Mouse (Mus musculus) hindbrain, embryonic 11.5 days (tissue): Measurements from ENCODE around the gene Zfp867. TPM values are rescaled to one million over a fixed set of nuclear protein-coding genes. Genes with fewer than 3 reads are reported as not detected.

Experiments
- ATAC-seq: fragments of 200-750 bp; cut with Nextera tagmentation; 2 replicates; pipeline ENCODE4 v1.8.0; 2017; ENCODE audit warnings: mild to moderate bottlenecking, moderate TSS enrichment, moderate library complexity; ENCODE audit not compliant: low FRiP score
- DNase-seq: peaks from one replicate; pipeline ENCODE4 v3.0.0-alpha.2; 2015; ENCODE audit warnings: low spot score
- H3K27ac ChIP-seq: fragments of 300-500 bp; sonication (generic); 2 replicates; pipeline ENCODE4 v1.5.1; 2014; ENCODE audit warnings: mild to moderate bottlenecking, low read depth, low read length
- H3K27me3 ChIP-seq: fragments of 300-500 bp; sonication (generic); 2 replicates; pipeline ENCODE4 v1.6.1; 2014; ENCODE audit warnings: mild to moderate bottlenecking, low read length, moderate library complexity, mixed read lengths; ENCODE audit not compliant: control insufficient read depth, insufficient read depth
- H3K36me3 ChIP-seq: fragments of 300-500 bp; sonication (generic); 2 replicates; pipeline ENCODE4 v1.6.1; 2014; ENCODE audit warnings: mild to moderate bottlenecking, low read length, moderate library complexity, mixed read lengths; ENCODE audit not compliant: control insufficient read depth, insufficient read depth
- H3K4me1 ChIP-seq: fragments of 300-500 bp; sonication (generic); replicated peaks from 2 replicates; pipeline ENCODE4 v1.6.1; 2014; ENCODE audit warnings: low read length, mixed read lengths; ENCODE audit not compliant: control insufficient read depth, insufficient read depth
- H3K4me2 ChIP-seq: fragments of 300-500 bp; sonication (generic); replicated peaks from 2 replicates; pipeline ENCODE4 v1.6.1; 2014; ENCODE audit warnings: mild to moderate bottlenecking, low read depth, low read length
- H3K4me3 ChIP-seq: fragments of 300-500 bp; sonication (generic); 2 replicates; pipeline ENCODE4 v1.5.1; 2014; ENCODE audit warnings: low read depth, low read length
- H3K9ac ChIP-seq: fragments of 300-500 bp; sonication (generic); 2 replicates; pipeline ENCODE4 v1.6.1; 2014; ENCODE audit warnings: low read depth, low read length
- H3K9me3 ChIP-seq: fragments of 300-500 bp; sonication (generic); 2 replicates; pipeline ENCODE4 v1.6.1; 2016; ENCODE audit warnings: low read length; ENCODE audit not compliant: control insufficient read depth
- WGBS: fragments of 180-500 bp; shearing (Covaris S2); extraction: QIAGEN DNeasy Blood & Tissue Kit; methylation state at CpG from one replicate; pipeline ENCODE4 v1.1.7; 2014; 5-methylcytosine and 5-hydroxymethylcytosine counted together
- polyA plus RNA-seq: library from polyadenylated mRNA; unstranded; fragments of >200 nt; fragmentation: Nextera tagmentation; extraction: Ambion mirVana; gene quantifications from 2 replicates; pipeline ENCODE4 v1.2.1, GENCODE M21; 2014

The Zfp867 gene
- polyA plus RNA-seq, 1 experiment from 2014 or later, result 12.0 TPM

DNA sequence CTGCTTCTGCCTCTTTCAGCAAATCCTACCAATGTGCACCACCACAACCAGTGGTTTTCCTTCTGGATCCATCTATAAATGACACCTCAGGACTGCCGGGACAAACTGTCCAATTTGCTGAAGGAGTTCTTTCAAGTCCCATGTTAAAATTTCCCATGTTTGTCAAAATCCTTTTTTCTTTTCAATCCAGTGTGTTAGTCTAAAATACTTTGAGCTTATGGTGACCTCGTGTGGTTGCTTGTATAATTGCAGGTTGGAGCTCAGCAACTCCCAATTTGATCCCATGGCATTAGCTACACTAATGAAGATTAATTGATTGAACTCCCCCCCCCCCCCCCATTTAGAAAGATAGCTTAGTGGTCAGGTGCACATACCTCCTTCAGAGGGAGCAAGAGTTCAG, 10.9 kb upstream of the Zfp867 start:
- H3K27me3 ChIP-seq, result no peaks in the 10 kb centered on the region
- peak; percentile 80 for DNase-seq
- no peak overlapping the region for H3K4me3 ChIP-seq
- no peaks in the 10 kb centered on the region for H3K4me1 ChIP-seq
- H3K4me2 ChIP-seq, result no peak overlapping the region
- no peaks in the 10 kb centered on the region for H3K9me3 ChIP-seq
- 12% methylated on average over 2 of the region's 2 CpGs for whole genome bisulfite sequencing
- peaks cover 2% of the 10 kb centered on the region; the same call in 1 of the 2 replicates for H3K36me3 ChIP-seq
- no peak for ATAC-seq
- H3K9ac ChIP-seq, result no peak overlapping the region
- H3K27ac ChIP-seq, result no peak overlapping the region

DNA sequence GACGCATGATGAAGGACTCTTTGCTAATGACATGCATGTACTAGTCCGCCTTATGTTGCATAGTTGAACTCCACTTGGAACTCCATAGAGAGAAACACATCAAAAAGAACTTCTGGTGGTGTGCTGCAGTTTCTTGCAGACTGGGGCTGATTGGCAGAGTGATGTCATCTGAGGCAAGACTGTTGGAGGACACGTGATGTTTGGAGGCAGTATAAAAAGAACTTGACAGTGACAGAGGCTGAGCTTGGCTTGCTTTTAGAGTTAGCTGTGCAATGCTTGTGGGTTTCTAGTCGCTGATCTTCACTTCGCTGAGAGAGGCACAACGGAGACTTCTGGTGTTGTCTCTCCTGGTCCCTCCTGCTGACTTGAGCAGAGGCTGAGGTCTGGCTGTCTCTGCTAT, 5.0 kb upstream of the Zfp867 start:
- Histone ChIP-seq H3K27ac (no peak overlapping the region), H3K9ac (no peak overlapping the region), H3K9me3 (no peaks in the 10 kb centered on the region), H3K36me3 (no peaks in the 10 kb centered on the region), H3K27me3 (no peaks in the 10 kb centered on the region), H3K4me3 (no peak overlapping the region), H3K4me1 (no peaks in the 10 kb centered on the region), H3K4me2 (no peak overlapping the region)
- whole genome bisulfite sequencing, result 72% methylated on average over 6 of the region's 6 CpGs
- DNase-seq (no peak), ATAC-seq (no peak)

DNA sequence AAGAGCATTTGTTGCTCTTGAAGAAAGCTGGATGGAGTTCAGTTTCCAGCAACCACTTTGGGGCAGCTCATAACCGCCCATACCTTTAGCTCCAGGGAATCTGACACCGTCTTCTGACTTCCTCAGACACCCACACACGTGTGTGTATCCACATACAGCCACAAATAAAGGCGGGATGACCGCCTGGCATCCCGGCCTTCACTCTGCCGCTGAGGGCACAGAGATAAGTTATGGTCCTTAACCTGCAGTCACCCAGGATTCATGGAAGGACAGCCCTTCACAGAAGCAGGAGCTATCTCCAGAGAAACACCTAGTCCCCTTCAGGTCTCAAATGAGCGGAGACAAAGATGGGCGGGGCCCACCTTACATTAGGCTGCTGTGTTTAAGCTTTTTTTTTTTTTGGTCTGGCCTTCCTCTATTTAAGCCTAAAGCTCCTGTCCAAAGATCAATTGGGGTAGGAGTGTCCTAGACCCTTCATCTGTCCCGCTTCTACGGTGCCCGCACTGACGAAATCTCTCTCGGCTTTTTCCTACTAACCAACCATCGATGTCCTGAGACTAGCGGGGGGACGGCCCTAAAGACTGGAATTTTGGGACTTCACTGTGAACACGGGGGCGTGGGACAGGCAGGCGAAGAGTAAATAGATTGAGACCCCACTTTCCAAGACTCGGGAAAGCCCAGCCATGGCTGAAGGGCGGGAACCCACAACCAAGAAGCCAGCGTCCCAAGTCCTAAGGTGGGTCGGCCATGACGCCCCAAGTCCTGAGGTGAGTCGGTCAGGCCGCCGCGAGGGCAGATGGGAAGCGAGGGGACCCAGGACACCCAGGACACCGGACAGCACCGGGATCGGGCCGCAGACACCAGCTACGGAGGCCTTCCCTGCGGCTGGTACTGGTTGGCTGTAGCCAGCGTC, 605 bp downstream of the Zfp867 start:
- peak; percentile 11 for DNase-seq

DNA sequence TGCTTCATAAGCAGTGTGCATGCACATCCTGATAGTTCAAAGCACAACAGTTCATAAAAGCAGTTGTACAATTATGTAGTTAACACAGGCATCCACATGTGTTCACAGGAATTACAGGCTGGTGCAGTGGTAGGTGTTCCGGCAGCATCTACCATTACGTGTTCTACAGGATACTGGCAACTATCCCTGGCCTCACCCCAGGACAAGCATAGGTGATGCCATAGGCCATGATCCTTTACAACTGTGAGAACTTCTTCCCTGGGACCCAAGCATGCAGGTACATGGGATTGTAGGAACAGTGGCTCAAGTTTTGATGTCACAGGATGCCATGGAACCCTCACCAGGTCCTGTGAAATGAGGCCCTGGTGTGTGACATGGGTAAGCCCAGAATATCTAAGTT, 11.8 kb downstream of the Zfp867 start:
- H3K9ac ChIP-seq, result no peak overlapping the region
- DNase-seq, result no peak
- peaks cover 9% of the 10 kb centered on the region; the same call in 1 of the 2 replicates for H3K9me3 ChIP-seq
- H3K27ac ChIP-seq, result no peak overlapping the region
- 97% methylated on average over 2 of the region's 2 CpGs for WGBS
- H3K4me1 ChIP-seq, result no peaks in the 10 kb centered on the region
- H3K4me2 ChIP-seq, result no peak overlapping the region
- H3K27me3 ChIP-seq, result no peaks in the 10 kb centered on the region
- H3K36me3 ChIP-seq, result peaks cover 24% of the 10 kb centered on the region
- no peak for ATAC-seq
- H3K4me3 ChIP-seq, result no peak overlapping the region

More for the DNA sequence above, 605 bp downstream of the Zfp867 start:
- H3K27me3 ChIP-seq, result no peaks in the 10 kb centered on the region
- peak overlapping the region; percentile 47 for H3K27ac ChIP-seq
- 9% methylated on average over 37 of the region's 37 CpGs for WGBS
- peak; percentile 76 for ATAC-seq
- peak overlapping the region; percentile 90 for H3K9ac ChIP-seq
- peaks cover 3% of the 10 kb centered on the region for H3K4me1 ChIP-seq
- peak overlapping the region; percentile 84 for H3K4me3 ChIP-seq
- H3K9me3 ChIP-seq, result no peaks in the 10 kb centered on the region
- H3K4me2 ChIP-seq, result peak overlapping the region; percentile 86
- no peaks in the 10 kb centered on the region for H3K36me3 ChIP-seq

DNA sequence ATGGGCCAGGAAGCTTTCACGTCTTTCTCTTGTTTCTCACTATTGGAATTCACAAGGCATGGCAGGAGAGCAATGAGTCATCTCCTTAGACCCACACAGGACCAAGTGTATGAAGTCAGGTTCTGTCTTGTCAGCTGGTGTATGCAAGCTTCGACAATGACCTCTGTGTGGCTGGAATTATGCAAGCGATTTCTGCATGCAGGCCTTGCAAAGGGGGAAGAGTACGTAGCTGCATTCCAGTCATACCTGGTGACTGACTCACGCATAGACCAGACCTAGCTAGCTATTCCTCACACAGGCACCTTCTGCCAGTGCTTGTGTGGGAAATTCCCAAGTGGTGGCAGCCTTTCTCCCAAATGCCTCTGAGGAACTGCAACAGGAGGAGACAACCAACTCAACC, 13.3 kb downstream of the Zfp867 start:
- 60% methylated on average over 5 of the region's 5 CpGs for WGBS
- Histone ChIP-seq H3K9me3 (peaks cover 8% of the 10 kb centered on the region; the same call in 1 of the 2 replicates), H3K27ac (no peak overlapping the region), H3K4me2 (no peak overlapping the region), H3K27me3 (no peaks in the 10 kb centered on the region), H3K9ac (no peak overlapping the region), H3K36me3 (peaks cover 23% of the 10 kb centered on the region), H3K4me1 (no peaks in the 10 kb centered on the region), H3K4me3 (no peak overlapping the region)
- DNase-seq (no peak), ATAC-seq (no peak)

DNA sequence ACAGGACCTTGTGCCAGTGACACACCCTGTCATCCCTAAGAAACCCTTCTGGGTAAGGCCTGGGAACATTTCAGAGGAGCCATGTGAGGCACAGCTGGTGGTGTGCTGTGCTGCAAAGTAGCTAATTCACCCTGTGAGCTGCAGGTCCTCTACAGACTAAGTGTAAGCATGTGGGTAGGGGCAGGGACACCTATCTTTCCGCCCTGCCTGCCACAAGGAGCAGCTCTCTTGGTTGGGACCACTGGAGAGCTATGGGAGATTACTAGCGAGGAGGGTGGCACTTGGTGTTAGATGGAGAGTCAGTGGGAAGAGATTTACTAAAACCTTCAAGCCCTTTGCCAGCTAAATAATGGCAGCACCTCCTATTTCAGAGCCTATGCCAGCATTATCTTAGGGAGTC, 15.4 kb downstream of the Zfp867 start:
- H3K4me3 ChIP-seq, result no peak overlapping the region
- no peak overlapping the region for H3K9ac ChIP-seq
- DNase-seq (no peak), ATAC-seq (no peak)
- 89% methylated on average over 2 of the region's 2 CpGs for WGBS
- H3K4me2 ChIP-seq, result no peak overlapping the region
- H3K9me3 ChIP-seq, result no peaks in the 10 kb centered on the region
- H3K27me3 ChIP-seq, result no peaks in the 10 kb centered on the region
- no peak overlapping the region for H3K27ac ChIP-seq
- H3K4me1 ChIP-seq, result no peaks in the 10 kb centered on the region
- H3K36me3 ChIP-seq, result 0 out of 2 replicates have a peak, but pooled peaks cover 7% of the 10 kb centered on the region

DNA sequence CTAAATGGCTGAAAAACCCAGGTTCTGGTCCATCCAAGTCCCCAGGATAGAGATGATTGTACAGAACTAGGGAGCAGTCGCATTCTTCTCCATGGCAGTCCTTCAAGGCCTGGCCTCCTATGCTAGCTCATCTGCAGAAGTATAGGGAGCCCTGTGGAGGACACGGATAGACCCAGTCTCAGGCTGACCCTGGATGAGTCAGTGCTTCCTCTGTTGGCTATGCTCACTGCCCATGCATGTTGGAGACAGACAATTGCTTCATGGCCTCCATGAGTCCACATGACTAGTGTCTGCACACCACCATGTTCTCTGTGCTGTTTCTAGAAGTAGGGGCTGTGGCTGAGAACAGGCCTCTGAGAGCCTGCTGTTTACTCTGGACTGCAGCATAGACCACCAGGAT, 15.9 kb downstream of the Zfp867 start:
- 85% methylated on average over 2 of the region's 2 CpGs for WGBS
- H3K4me3 ChIP-seq, result no peak overlapping the region
- H3K9ac ChIP-seq, result no peak overlapping the region
- H3K27ac ChIP-seq, result no peak overlapping the region
- H3K4me1 ChIP-seq, result no peaks in the 10 kb centered on the region
- no peak overlapping the region for H3K4me2 ChIP-seq
- DNase-seq (no peak), ATAC-seq (no peak)
- no peaks in the 10 kb centered on the region for H3K9me3 ChIP-seq
- no peaks in the 10 kb centered on the region for H3K27me3 ChIP-seq
- 0 out of 2 replicates have a peak, but pooled peaks cover 7% of the 10 kb centered on the region for H3K36me3 ChIP-seq

DNA sequence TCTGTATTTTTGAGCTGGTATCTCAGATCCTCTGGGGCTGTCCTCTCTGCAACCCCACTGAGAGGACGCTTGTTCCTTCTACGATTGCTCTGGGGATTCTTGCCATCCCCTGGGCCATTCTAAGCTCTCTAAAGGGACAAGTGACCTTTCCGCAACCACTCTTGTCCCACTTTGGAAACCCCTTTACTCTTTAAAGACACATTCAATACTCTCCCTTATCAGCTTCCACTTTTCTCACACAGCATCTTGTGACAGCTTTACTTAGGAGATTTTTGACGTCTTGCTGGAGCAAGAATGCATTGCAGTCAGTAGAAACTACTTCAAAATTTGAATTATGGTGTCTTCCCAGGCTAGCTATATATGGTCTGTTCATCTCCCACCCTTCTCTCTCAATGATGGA, 21.2 kb downstream of the Zfp867 start, which contains the start of gene Snap47:
TSS of gene Snap47 (minus strand) at position 101 of the 400 bp plus-strand sequence.
- no peak for ATAC-seq

More for the DNA sequence above, 21.2 kb downstream of the Zfp867 start, which contains the start of gene Snap47:
- no peak within 1 kb of the TSS for H3K27ac ChIP-seq
- WGBS, result 81% methylated on average over 4 of the region's 4 CpGs
- H3K9ac ChIP-seq, result peak within 1 kb of the TSS; percentile 74
- H3K27me3 ChIP-seq, result no peaks in the 10 kb centered on the region
- peak within 1 kb of the TSS; percentile 86 for H3K4me3 ChIP-seq
- peak within 1 kb of the TSS; percentile 96 for H3K4me2 ChIP-seq
- H3K4me1 ChIP-seq, result peaks cover 4% of the 10 kb centered on the region; the same call in 1 of the 2 replicates
- 0 out of 2 replicates have a peak, but pooled peaks cover 3% of the 10 kb centered on the region for H3K36me3 ChIP-seq
- no peak for DNase-seq
- H3K9me3 ChIP-seq, result no peaks in the 10 kb centered on the region
